Mouse (Mus musculus) ES-Bruce4 (cell line): ENCODE measurements around the gene Qprt. TPM values are rescaled to one million over a fixed set of nuclear protein-coding genes. Genes with fewer than 3 reads are reported as not detected.
"Not testable (repeated sequence)": the region's sequence is repeated elsewhere in the genome, so short reads cannot be mapped to it uniquely, and the experiment has no call there.

Source experiments
- H3K27ac ChIP-seq: 2 replicates; pipeline ENCODE4 v1.5.1; 2012; ENCODE audit warnings: low read length, inconsistent platforms; ENCODE audit not compliant: insufficient read depth
- H3K27me3 ChIP-seq: 2 replicates; pipeline ENCODE4 v1.6.1; 2012; ENCODE audit warnings: mild to moderate bottlenecking, low read length, inconsistent platforms; ENCODE audit not compliant: control insufficient read depth, poor library complexity, insufficient read depth, severe bottlenecking
- H3K36me3 ChIP-seq: 2 replicates; pipeline ENCODE4 v1.6.1; 2012; ENCODE audit warnings: inconsistent platforms, mild to moderate bottlenecking, low read length, moderate library complexity; ENCODE audit not compliant: control insufficient read depth, poor library complexity, insufficient read depth, severe bottlenecking
- H3K4me1 ChIP-seq: one replicate; pipeline ENCODE4 v1.8.1; 2011; ENCODE audit warnings: low read length; ENCODE audit not compliant: control insufficient read depth, insufficient read depth
- H3K4me3 ChIP-seq: 2 replicates; pipeline ENCODE4 v1.5.1; 2011; ENCODE audit warnings: low read depth, mild to moderate bottlenecking, low read length
- H3K9ac ChIP-seq: 2 replicates; pipeline ENCODE4 v1.6.1; 2012; ENCODE audit warnings: low read depth, mild to moderate bottlenecking, inconsistent platforms; ENCODE audit not compliant: poor library complexity, severe bottlenecking
- H3K9me3 ChIP-seq: replicated peaks from 2 replicates; pipeline ENCODE4 v1.6.1; 2012; ENCODE audit warnings: mild to moderate bottlenecking, low read length, inconsistent platforms; ENCODE audit not compliant: control insufficient read depth, poor library complexity, insufficient read depth, severe bottlenecking
- CTCF ChIP-seq: IDR thresholded peaks from one replicate; pipeline ENCODE4 v1.8.1; 2011; ENCODE audit warnings: low read depth, low read length
- EP300 ChIP-seq: IDR thresholded peaks from 2 replicates; pipeline ENCODE4 v1.6.1; 2011; ENCODE audit warnings: low read depth, low read length; ENCODE audit not compliant: insufficient read depth
- POLR2A ChIP-seq: IDR thresholded peaks from one replicate; pipeline ENCODE4 v1.8.1; 2011; ENCODE audit warnings: low read length; ENCODE audit not compliant: insufficient read depth
- polyA plus RNA-seq: library from polyadenylated mRNA; stranded (reverse); fragments of >200 nt; gene quantifications from 2 replicates; pipeline ENCODE4 v1.2.4, GENCODE M21; 2011; ENCODE audit warnings: low read depth; ENCODE audit not compliant: missing spikeins, insufficient read depth, insufficient read length

Qprt gene
- polyA plus RNA-seq, 1 experiment: 8.6 TPM

GRCm38 (mm10) chr7:127088901-127089845, 32.9 kb downstream of the Qprt start:
- Histone ChIP-seq H3K4me1 (no peaks in the 10 kb centered on the region), H3K27me3 (no peaks in the 10 kb centered on the region), H3K9me3 (no peaks in the 10 kb centered on the region), H3K27ac (peak overlapping the region; percentile 47), H3K4me3 (peak overlapping the region; percentile 50), H3K9ac (peak overlapping the region; percentile 42; the same call in 1 of the 2 replicates), H3K36me3 (no peaks in the 10 kb centered on the region)
- TF ChIP-seq CTCF (no peak), EP300 (0 out of 2 replicates have a peak, but pooled peaks have one; percentile 16), POLR2A (no peak)

- Histone ChIP-seq H3K27me3 (no peaks in the 10 kb centered on the region), H3K9ac (no peak overlapping the region), H3K9me3 (no peaks in the 10 kb centered on the region), H3K36me3 (no peaks in the 10 kb centered on the region), H3K27ac (no peak overlapping the region), H3K4me1 (no peaks in the 10 kb centered on the region), H3K4me3 (no peak overlapping the region)
- TF ChIP-seq POLR2A (no peak), CTCF (no peak), EP300 (no peak)
Measured at GRCm38 (mm10) chr7:127088083-127088482, 33.9 kb downstream of the Qprt start.

GRCm38 (mm10) chr7:127087278-127088010, 34.6 kb downstream of the Qprt start, which contains the start of gene Zg16:
Zg16 (minus strand) TSS chr7:127087328.
- H3K4me3 ChIP-seq, H3K9me3 ChIP-seq, H3K27me3 ChIP-seq, H3K27ac ChIP-seq, H3K36me3 ChIP-seq, H3K4me1 ChIP-seq, H3K9ac ChIP-seq: not testable (repeated sequence)

- H3K4me3 ChIP-seq, H3K9me3 ChIP-seq, H3K9ac ChIP-seq, H3K27me3 ChIP-seq, H3K27ac ChIP-seq, H3K36me3 ChIP-seq, H3K4me1 ChIP-seq: not testable (repeated sequence)
Measured at GRCm38 (mm10) chr7:127085751-127086150, 36.3 kb downstream of the Qprt start.

GRCm38 (mm10) chr7:127084794-127085193, 37.2 kb downstream of the Qprt start:
- no peaks in the 10 kb centered on the region for H3K36me3 ChIP-seq
- no peaks in the 10 kb centered on the region for H3K4me1 ChIP-seq
- H3K9me3 ChIP-seq: no peaks in the 10 kb centered on the region
- H3K27me3 ChIP-seq: no peaks in the 10 kb centered on the region
- H3K27ac ChIP-seq: no peak overlapping the region
- H3K4me3 ChIP-seq: no peak overlapping the region
- no peak overlapping the region for H3K9ac ChIP-seq
- TF ChIP-seq CTCF (no peak), POLR2A (no peak), EP300 (no peak)

- Histone ChIP-seq H3K36me3 (no peaks in the 10 kb centered on the region), H3K4me1 (no peaks in the 10 kb centered on the region), H3K9ac (no peak overlapping the region), H3K9me3 (no peaks in the 10 kb centered on the region), H3K4me3 (no peak overlapping the region), H3K27me3 (no peaks in the 10 kb centered on the region), H3K27ac (no peak overlapping the region)
- TF ChIP-seq EP300 (no peak), CTCF (no peak), POLR2A (no peak)
Measured at GRCm38 (mm10) chr7:127083689-127084088, 38.3 kb downstream of the Qprt start.
